Mouse (Mus musculus): ENCODE results near the gene Focad. TPM values are rescaled to one million over a fixed set of nuclear protein-coding genes. Genes with fewer than 3 reads are reported as not detected.

Gene Focad
- total RNA-seq, 2 experiments from 2014 or later, result 46.9 to 50.3 TPM

DNA sequence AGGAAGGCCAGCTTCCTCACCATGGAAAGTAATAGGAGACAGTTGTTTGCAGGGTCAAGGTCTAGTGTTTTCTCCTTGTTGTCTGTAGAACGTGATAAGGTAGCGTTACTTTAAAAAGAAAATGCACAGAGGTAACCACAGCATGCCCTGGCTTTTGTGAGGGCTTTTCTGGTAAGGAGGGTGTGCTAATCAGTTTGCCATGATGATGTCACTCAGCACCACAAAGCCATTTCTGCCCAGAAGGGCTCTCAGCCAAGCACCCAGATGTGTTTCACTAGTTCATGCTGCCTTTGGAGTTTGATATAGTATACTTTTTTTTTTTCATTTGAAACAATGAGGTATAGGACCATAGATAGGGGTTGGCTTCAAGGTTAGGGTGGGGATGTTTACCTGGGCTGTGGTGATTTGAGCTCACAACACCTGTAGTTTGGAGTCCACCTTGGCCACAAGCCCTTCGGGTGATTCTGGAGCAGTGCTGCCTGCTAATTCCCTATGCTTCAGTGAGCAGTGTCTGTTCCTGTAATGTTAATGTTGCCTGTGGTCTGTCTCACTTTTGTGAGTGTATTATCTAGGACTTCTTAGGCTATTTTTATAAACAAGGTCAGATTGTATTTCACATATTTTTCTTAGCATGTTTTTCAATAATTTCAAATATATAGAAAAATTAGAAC lies 61.2 kb downstream of the Focad start:
- no peak for DNase-seq (ENCODE audit: low spot score in 2 of 2)

DNA sequence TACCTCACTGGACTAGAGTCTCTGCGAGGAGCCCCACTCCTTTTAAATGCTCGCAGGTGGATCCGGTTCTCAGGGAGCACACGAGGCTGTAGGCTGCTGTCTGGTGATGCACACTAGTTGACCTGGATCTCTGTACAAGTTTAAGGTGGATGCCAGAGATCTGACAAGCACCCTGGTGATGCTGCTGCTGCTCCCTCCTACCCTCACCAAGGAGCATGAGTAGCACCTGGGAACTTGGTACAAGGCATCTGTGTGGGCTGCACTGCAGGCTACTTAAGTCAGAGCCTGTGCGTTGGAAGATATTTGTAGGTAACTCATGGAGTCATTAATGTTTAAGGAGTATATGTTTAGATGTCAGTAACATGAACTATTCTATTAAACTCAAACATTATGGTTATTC lies 62.5 kb downstream of the Focad start:
- DNase-seq (ENCODE audit: low spot score in 2 of 2), result no peak

DNA sequence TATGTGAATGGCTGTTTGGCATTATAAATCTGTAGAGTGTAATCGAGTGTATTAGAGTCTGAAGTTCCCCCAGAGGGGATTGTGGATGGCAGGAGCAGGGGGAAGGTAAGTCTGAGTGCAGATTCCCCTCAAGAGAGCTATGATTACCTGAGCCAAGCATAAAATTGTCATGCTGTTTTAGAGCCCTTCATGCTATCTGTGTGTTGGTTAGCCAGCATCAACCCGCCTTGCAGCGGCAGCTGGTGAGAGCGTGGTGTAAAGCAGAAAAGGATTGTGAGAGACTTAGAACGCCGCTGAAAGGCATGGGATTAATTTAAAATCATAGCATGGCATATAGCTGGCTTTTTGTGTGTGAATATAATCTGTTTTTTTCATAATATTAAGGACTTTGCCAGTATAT lies 63.2 kb downstream of the Focad start:
- DNase-seq (ENCODE audit: low spot score in 2 of 2), result peak in 1 of 2 experiments; percentile 18

DNA sequence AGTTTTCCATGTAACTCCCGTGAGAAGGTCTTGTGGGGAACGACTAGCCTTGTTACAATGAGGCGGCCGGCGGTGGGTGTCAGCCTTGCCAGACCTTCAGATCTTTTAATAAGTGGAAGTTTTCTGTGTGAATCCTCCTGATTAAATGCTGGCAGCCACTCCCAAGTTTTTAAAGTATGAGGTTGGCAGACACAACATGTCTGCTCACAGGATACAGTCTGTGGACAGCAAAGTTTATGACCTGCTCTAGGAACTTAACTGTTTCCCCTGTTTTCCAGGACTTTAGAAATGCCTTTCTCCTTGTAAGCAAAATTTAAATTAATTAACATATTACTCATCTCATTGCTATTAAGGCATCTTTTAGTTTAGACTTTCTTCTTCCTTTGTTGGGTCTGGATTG lies 64.8 kb downstream of the Focad start:
- no peak for DNase-seq (ENCODE audit: low spot score in 2 of 2)

- DNase-seq (ENCODE audit: low spot score in 2 of 2), result no peak
Measured at GRCm38 (mm10) chr4:88159700-88160099, 65.3 kb downstream of the Focad start.

DNA sequence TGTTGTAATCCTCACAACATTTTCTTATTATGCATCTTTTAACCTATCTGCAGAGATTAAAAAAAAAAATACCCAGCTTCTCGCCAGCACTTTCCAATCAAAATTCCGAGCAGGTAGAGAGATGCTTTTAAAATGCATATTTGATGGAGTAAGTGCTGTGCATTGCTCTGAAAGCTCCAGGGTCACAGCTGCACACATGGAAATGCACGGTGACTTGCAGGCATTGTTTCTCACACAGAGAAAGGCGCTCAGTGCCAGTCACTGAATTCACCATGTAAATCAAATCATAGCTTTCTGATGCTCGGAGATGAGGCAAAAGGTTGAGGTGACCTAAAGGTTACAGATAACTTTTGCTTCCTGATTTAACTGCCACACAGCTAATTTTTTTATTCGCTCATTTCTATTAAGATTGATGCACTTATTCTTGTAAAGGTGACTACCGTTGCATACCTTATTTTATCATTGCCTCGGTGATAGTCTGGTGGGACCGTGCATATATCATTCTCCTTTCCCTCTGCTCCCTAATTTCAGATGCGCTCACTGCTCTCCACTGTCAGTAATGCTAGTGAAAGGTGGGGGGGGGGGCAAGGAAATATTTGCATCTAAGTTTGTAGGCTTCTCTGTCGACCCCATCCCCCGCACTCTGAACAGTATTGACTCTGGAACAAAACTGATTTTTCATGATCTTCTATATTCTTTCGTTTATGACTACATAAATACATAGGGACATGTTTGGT lies 69.2 kb downstream of the Focad start:
- no peak for DNase-seq (ENCODE audit: low spot score in 2 of 2)

GRCm38 (mm10) chr4:88167008-88167862 lies 72.8 kb downstream of the Focad start:
- DNase-seq (ENCODE audit: low spot score in 2 of 2), result no peak

DNA sequence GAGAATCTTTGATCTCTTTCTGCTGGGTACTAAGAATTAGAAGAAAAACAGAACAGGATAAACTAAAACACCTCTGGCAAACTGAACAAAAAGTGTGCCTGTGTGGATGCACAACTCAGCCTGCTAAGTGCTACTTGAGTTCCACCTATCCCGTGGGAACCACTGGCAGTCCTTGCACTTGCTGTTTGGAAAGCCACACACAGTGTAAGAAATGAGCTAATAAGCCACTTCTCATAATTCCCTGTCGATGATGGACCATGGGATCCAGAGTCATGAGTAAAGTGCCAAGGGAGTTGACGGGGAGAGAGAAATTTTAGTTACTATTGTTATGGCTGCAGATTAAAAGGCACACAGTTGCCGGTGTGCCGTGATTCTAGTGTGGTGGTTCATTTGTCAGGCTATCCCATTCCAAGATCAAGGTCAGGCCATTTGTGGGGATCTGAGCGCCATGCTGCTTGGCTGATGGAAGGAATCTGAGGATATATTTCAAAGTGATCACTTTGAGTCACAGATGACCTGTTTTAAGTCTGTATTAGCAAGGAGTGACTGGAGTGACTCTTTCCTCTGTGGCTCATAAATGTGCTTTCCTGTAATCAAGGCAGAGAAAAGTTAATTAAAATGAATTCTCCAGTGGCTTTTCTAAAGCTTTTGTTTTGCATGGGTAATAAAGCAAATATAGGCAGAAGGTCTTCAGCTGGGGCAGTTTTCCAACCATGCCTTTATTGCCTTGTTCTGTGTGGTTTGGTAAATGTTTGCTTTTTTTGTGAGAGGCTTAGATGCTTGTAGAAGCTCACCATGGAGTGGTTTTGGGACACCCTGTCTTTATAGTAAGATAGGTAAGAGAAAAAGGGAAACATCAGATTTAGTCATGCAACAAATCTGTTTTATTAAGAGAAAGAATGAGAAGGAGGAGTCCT lies 80.9 kb downstream of the Focad start:
- no peak for DNase-seq (ENCODE audit: low spot score in 2 of 2)

DNA sequence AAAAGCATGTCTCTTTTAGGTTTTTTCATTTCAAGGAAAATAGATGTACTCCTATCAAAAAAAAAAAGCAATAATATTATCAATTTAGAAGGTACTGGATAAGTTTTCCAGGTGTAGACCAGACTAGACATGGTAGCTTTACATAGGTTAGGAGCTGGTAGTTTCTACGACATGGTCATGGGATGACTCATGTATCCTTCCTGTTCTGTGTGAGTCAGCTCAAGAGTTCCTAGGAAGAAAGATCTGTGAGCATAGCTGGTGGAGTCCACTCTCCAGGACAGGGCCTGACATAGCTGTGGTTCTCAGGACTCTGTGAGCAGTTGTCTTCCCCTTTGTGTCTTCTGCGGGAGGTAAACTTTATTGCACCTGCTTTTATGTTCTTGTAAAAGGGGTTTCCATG lies 84.9 kb downstream of the Focad start:
- DNase-seq (ENCODE audit: low spot score in 2 of 2), result no peak

GRCm38 (mm10) chr4:88184293-88184692 lies 89.9 kb downstream of the Focad start:
- DNase-seq (ENCODE audit: low spot score in 2 of 2), result no peak

GRCm38 (mm10) chr4:88185872-88186426 lies 91.5 kb downstream of the Focad start:
- DNase-seq (ENCODE audit: low spot score in 2 of 2), result no peak

GRCm38 (mm10) chr4:88187649-88188048 lies 93.2 kb downstream of the Focad start:
- DNase-seq (ENCODE audit: low spot score in 2 of 2), result no peak

DNA sequence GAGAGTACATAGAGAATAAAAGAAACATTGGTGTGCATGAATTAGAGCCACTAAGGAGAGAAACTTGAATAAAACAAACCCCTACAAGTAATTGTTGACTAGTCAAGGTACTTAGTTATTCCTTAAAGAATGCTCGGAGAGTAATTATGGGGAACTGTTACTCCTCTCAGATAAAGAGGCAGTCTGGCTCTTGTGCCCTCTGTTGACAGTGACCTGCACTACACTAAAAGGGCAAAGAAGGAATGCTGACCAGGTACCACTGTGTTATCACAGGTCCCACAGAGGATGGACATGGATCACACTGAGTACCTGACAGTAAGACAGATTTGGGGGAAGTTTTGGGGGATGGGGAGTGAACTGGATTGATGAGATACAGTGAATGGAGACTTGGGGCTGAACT lies 95.1 kb downstream of the Focad start:
- DNase-seq (ENCODE audit: low spot score in 2 of 2), result no peak

DNA sequence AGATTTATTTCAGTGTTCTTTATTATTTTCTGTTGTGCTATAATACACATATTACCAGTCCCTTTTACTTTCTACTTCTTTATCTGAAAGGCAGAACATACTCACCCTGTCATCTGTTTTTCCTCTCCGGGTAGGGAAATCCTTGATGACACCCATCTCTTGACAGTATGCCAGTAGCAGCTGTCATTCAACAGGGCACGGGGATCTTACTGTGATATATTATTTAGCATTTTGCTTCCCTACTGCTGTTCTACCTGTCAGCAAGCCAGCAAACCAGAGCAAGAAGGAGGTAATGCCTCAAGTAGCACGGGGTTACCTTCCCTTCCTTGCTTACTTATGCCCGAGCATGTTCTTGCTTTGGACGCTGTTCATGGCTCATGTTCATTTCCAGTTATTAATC lies 99.8 kb downstream of the Focad start:
- no peak for DNase-seq (ENCODE audit: low spot score in 2 of 2)

- DNase-seq (ENCODE audit: low spot score in 2 of 2), result peak; percentile 23 to 28
Measured at GRCm38 (mm10) chr4:88195898-88196495, 101.6 kb downstream of the Focad start.

DNA sequence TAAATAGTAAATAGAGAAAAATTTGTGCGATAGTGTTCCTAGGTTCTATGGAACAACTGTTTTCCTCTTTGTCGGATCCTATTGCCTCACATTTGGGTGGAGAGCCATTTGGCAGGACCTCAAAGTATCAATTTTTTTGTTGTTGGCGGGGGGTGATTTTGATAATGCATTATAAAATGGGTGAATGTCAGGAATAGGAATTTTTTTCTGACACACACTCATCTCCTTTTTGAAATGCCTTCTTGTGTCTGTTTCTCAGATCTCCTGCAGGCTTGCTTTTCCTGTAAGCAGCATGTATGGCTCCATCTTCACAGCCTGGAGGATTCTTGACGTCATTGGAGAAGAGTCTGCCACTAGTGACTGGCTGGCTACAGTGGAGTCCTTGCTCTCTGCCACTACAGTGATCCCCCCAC lies 102.1 kb downstream of the Focad start:
- no peak for DNase-seq (ENCODE audit: low spot score in 2 of 2)

DNA sequence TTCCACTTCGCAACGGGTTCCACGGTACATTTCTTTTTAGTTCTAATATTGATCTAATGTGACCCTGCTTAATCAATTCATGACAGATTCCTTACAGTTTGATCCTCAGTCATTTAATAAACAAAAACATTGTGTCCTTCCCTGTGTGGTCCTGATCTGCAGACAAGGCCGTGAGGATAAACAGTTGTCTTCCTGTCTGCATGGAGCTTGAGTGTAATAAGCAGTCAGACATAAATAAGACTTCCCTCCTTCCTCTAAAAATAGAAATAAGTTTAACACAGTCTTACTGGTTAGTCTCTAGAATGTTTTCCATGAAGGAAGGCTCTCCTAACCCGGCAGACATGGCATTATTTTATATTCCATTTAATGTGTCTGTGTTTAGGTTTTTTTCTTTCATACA lies 102.8 kb downstream of the Focad start:
- DNase-seq (ENCODE audit: low spot score in 2 of 2), result no peak

GRCm38 (mm10) chr4:88199186-88199585 lies 104.8 kb downstream of the Focad start:
- no peak for DNase-seq (ENCODE audit: low spot score in 2 of 2)

- DNase-seq (ENCODE audit: low spot score in 2 of 2), result no peak
Measured at GRCm38 (mm10) chr4:88201047-88201446, 106.6 kb downstream of the Focad start.

DNA sequence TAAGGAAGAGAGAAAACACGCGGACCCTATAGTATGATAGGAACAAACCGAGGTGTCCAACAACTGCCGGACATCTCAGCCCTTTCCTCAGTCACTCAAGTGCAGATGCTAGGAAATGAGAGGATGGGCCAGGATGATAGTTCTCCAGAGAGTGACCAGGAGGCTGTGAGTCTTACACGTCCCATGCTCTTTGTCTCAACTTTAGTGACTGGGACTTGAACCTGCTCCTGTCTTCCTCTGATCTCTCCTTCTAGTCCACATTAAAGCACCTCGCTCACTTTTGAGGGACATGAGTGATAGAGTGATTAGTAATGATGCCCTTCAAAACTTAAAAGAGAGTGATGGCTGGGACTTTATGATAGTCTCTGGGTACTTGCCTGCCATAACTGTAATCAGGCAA lies 114.2 kb downstream of the Focad start:
- no peak for DNase-seq (ENCODE audit: low spot score in 2 of 2)

Data from left cerebral cortex, adult 18-20 months (tissue).